Mouse (Mus musculus): ENCODE results near the gene Rad51b. TPM values are rescaled to one million over a fixed set of nuclear protein-coding genes. Genes with fewer than 3 reads are reported as not detected.

The Rad51b gene
- polyA plus RNA-seq, 1 experiment from 2014 or later, result 6.6 TPM

GRCm38 (mm10) chr12:79574159-79575040 lies 277.3 kb downstream of the Rad51b start:
- no peak overlapping the region for H3K4me3 ChIP-seq
- no peaks in the 10 kb centered on the region for H3K36me3 ChIP-seq
- DNase-seq (ENCODE audit: low spot score), result no peak
- H3K9me3 ChIP-seq, result peaks cover 18% of the 10 kb centered on the region; the same call in 1 of the 2 replicates
- H3K27ac ChIP-seq, result peak overlapping the region; percentile 50; the same call in 1 of the 2 replicates
- H3K4me1 ChIP-seq (replicated peaks), result peaks cover 7% of the 10 kb centered on the region
- 71% methylated on average over 6 of the region's 6 CpGs for WGBS
- H3K27me3 ChIP-seq (ENCODE audit: insufficient read depth, poor library complexity, severe bottlenecking), result no peaks in the 10 kb centered on the region

- H3K4me3 ChIP-seq, result no peak overlapping the region
- peaks cover 7% of the 10 kb centered on the region for H3K4me1 ChIP-seq (replicated peaks)
- no peak overlapping the region for H3K27ac ChIP-seq
- H3K9me3 ChIP-seq, result peaks cover 18% of the 10 kb centered on the region; the same call in 1 of the 2 replicates
- no peak for DNase-seq (ENCODE audit: low spot score)
- no peaks in the 10 kb centered on the region for H3K27me3 ChIP-seq (ENCODE audit: insufficient read depth, poor library complexity, severe bottlenecking)
- H3K36me3 ChIP-seq, result no peaks in the 10 kb centered on the region
- WGBS, result 81% methylated on average over 7 of the region's 7 CpGs
Measured at GRCm38 (mm10) chr12:79575041-79575541, 278.0 kb downstream of the Rad51b start.

- H3K4me3 ChIP-seq, result no peak overlapping the region
- no peak overlapping the region for H3K27ac ChIP-seq
- no peaks in the 10 kb centered on the region for H3K36me3 ChIP-seq
- H3K4me1 ChIP-seq (replicated peaks), result peaks cover 7% of the 10 kb centered on the region
- no peaks in the 10 kb centered on the region for H3K27me3 ChIP-seq (ENCODE audit: insufficient read depth, poor library complexity, severe bottlenecking)
- 91% methylated on average over 2 of the region's 2 CpGs for WGBS
- H3K9me3 ChIP-seq, result no peaks in the 10 kb centered on the region
- DNase-seq (ENCODE audit: low spot score), result no peak
Measured at GRCm38 (mm10) chr12:79577525-79577924, 280.4 kb downstream of the Rad51b start.

- no peaks in the 10 kb centered on the region for H3K36me3 ChIP-seq
- no peak overlapping the region for H3K27ac ChIP-seq
- H3K4me3 ChIP-seq, result no peak overlapping the region
- no peaks in the 10 kb centered on the region for H3K9me3 ChIP-seq
- H3K27me3 ChIP-seq (ENCODE audit: insufficient read depth, poor library complexity, severe bottlenecking), result no peaks in the 10 kb centered on the region
- no peak for DNase-seq (ENCODE audit: low spot score)
- 87% methylated on average over 6 of the region's 6 CpGs for WGBS
- peaks cover 7% of the 10 kb centered on the region for H3K4me1 ChIP-seq (replicated peaks)
Measured at GRCm38 (mm10) chr12:79579018-79579585, 282.0 kb downstream of the Rad51b start.

- 92% methylated on average over 6 of the region's 6 CpGs for WGBS
Measured at GRCm38 (mm10) chr12:79579837-79580236, 282.8 kb downstream of the Rad51b start.

GRCm38 (mm10) chr12:79584556-79585307 lies 287.6 kb downstream of the Rad51b start:
- H3K27me3 ChIP-seq (ENCODE audit: insufficient read depth, poor library complexity, severe bottlenecking), result no peaks in the 10 kb centered on the region
- H3K4me1 ChIP-seq (replicated peaks), result no peaks in the 10 kb centered on the region
- H3K36me3 ChIP-seq, result no peaks in the 10 kb centered on the region
- H3K27ac ChIP-seq, result no peak overlapping the region
- H3K4me3 ChIP-seq, result no peak overlapping the region
- DNase-seq (ENCODE audit: low spot score), result no peak
- no peaks in the 10 kb centered on the region for H3K9me3 ChIP-seq
- WGBS, result 87% methylated on average over 6 of the region's 6 CpGs

More at GRCm38 (mm10) chr12:79579837-79580236, 282.8 kb downstream of the Rad51b start:
- Histone ChIP-seq H3K9me3 (no peaks in the 10 kb centered on the region), H3K36me3 (no peaks in the 10 kb centered on the region), H3K27ac (no peak overlapping the region), H3K4me1 (replicated peaks) (no peaks in the 10 kb centered on the region), H3K4me3 (no peak overlapping the region), H3K27me3 (ENCODE audit: insufficient read depth, poor library complexity, severe bottlenecking) (no peaks in the 10 kb centered on the region)
- DNase-seq (ENCODE audit: low spot score), result no peak

- 95% methylated on average over 2 of the region's 2 CpGs for WGBS
- H3K9me3 ChIP-seq, result no peaks in the 10 kb centered on the region
- no peak for DNase-seq (ENCODE audit: low spot score)
Measured at GRCm38 (mm10) chr12:79585336-79585735, 288.3 kb downstream of the Rad51b start.

GRCm38 (mm10) chr12:79588831-79589230 lies 291.7 kb downstream of the Rad51b start:
- Histone ChIP-seq H3K9me3 (no peaks in the 10 kb centered on the region), H3K36me3 (no peaks in the 10 kb centered on the region), H3K27me3 (ENCODE audit: insufficient read depth, poor library complexity, severe bottlenecking) (no peaks in the 10 kb centered on the region), H3K4me1 (replicated peaks) (peaks cover 14% of the 10 kb centered on the region), H3K4me3 (no peak overlapping the region), H3K27ac (no peak overlapping the region)
- WGBS, result 97% methylated on average over 4 of the region's 4 CpGs
- DNase-seq (ENCODE audit: low spot score), result no peak

More at GRCm38 (mm10) chr12:79585336-79585735, 288.3 kb downstream of the Rad51b start:
- no peak overlapping the region for H3K27ac ChIP-seq
- H3K4me3 ChIP-seq, result no peak overlapping the region
- no peaks in the 10 kb centered on the region for H3K36me3 ChIP-seq
- no peaks in the 10 kb centered on the region for H3K4me1 ChIP-seq (replicated peaks)
- no peaks in the 10 kb centered on the region for H3K27me3 ChIP-seq (ENCODE audit: insufficient read depth, poor library complexity, severe bottlenecking)

GRCm38 (mm10) chr12:79592206-79592605 lies 295.1 kb downstream of the Rad51b start:
- Histone ChIP-seq H3K4me3 (no peak overlapping the region), H3K27me3 (ENCODE audit: insufficient read depth, poor library complexity, severe bottlenecking) (no peaks in the 10 kb centered on the region), H3K27ac (peak overlapping the region; percentile 37; the same call in 1 of the 2 replicates), H3K9me3 (no peaks in the 10 kb centered on the region), H3K36me3 (no peaks in the 10 kb centered on the region), H3K4me1 (replicated peaks) (peaks cover 14% of the 10 kb centered on the region)
- 36% methylated on average over 4 of the region's 4 CpGs for WGBS
- DNase-seq (ENCODE audit: low spot score), result peak; percentile 34

GRCm38 (mm10) chr12:79596842-79597241 lies 299.8 kb downstream of the Rad51b start:
- Histone ChIP-seq H3K27me3 (ENCODE audit: insufficient read depth, poor library complexity, severe bottlenecking) (no peaks in the 10 kb centered on the region), H3K4me1 (replicated peaks) (peaks cover 27% of the 10 kb centered on the region), H3K27ac (no peak overlapping the region), H3K36me3 (no peaks in the 10 kb centered on the region), H3K9me3 (no peaks in the 10 kb centered on the region), H3K4me3 (no peak overlapping the region)
- no peak for DNase-seq (ENCODE audit: low spot score)

- Histone ChIP-seq H3K27me3 (ENCODE audit: insufficient read depth, poor library complexity, severe bottlenecking) (no peaks in the 10 kb centered on the region), H3K4me1 (replicated peaks) (peaks cover 23% of the 10 kb centered on the region), H3K9me3 (no peaks in the 10 kb centered on the region), H3K27ac (no peak overlapping the region), H3K4me3 (no peak overlapping the region), H3K36me3 (no peaks in the 10 kb centered on the region)
- WGBS, result 92% methylated on average over 2 of the region's 2 CpGs
- no peak for DNase-seq (ENCODE audit: low spot score)
Measured at GRCm38 (mm10) chr12:79597351-79597750, 300.3 kb downstream of the Rad51b start.

GRCm38 (mm10) chr12:79597786-79598185 lies 300.7 kb downstream of the Rad51b start:
- Histone ChIP-seq H3K27me3 (ENCODE audit: insufficient read depth, poor library complexity, severe bottlenecking) (no peaks in the 10 kb centered on the region), H3K9me3 (no peaks in the 10 kb centered on the region), H3K4me1 (replicated peaks) (peaks cover 19% of the 10 kb centered on the region), H3K27ac (no peak overlapping the region), H3K36me3 (no peaks in the 10 kb centered on the region), H3K4me3 (no peak overlapping the region)
- no peak for DNase-seq (ENCODE audit: low spot score)
- WGBS, result 76% methylated on average over 2 of the region's 2 CpGs
